Mouse (Mus musculus): ENCODE data around the gene Gpatch2.

The Gpatch2 gene

GRCm38 (mm10) chr1:187232196-187232955 is 17.1 kb downstream of the Gpatch2 start:
- DNase-seq (ENCODE audit: low read depth, low spot score), result no peak
- no peaks in the 10 kb centered on the region for H3K27me3 ChIP-seq (ENCODE audit: control insufficient read depth, insufficient read depth, low read length, poor library complexity, severe bottlenecking)
- peaks cover 1% of the 10 kb centered on the region; the same call in 1 of the 2 replicates for H3K36me3 ChIP-seq (ENCODE audit: control insufficient read depth, insufficient read depth, low read length, poor library complexity, severe bottlenecking)

- Histone ChIP-seq H3K36me3 (ENCODE audit: control insufficient read depth, insufficient read depth, low read length, poor library complexity, severe bottlenecking) (peaks cover 1% of the 10 kb centered on the region; the same call in 1 of the 2 replicates), H3K27me3 (ENCODE audit: control insufficient read depth, insufficient read depth, low read length, poor library complexity, severe bottlenecking) (no peaks in the 10 kb centered on the region)
- DNase-seq (ENCODE audit: low read depth, low spot score), result no peak
These were observed 17.8 kb downstream of the Gpatch2 start for GRCm38 (mm10) chr1:187232996-187233615.

- DNase-seq (ENCODE audit: low read depth, low spot score), result no peak
- no peaks in the 10 kb centered on the region for H3K27me3 ChIP-seq (ENCODE audit: control insufficient read depth, insufficient read depth, low read length, poor library complexity, severe bottlenecking)
- peaks cover 1% of the 10 kb centered on the region; the same call in 1 of the 2 replicates for H3K36me3 ChIP-seq (ENCODE audit: control insufficient read depth, insufficient read depth, low read length, poor library complexity, severe bottlenecking)
These were observed 19.9 kb downstream of the Gpatch2 start for GRCm38 (mm10) chr1:187235161-187235560.

GRCm38 (mm10) chr1:187236296-187236695 is 21.0 kb downstream of the Gpatch2 start:
- no peaks in the 10 kb centered on the region for H3K27me3 ChIP-seq (ENCODE audit: control insufficient read depth, insufficient read depth, low read length, poor library complexity, severe bottlenecking)
- DNase-seq (ENCODE audit: low read depth, low spot score), result no peak
- H3K36me3 ChIP-seq (ENCODE audit: control insufficient read depth, insufficient read depth, low read length, poor library complexity, severe bottlenecking), result no peaks in the 10 kb centered on the region; the same call in 1 of the 2 replicates

GRCm38 (mm10) chr1:187238061-187238460 is 22.8 kb downstream of the Gpatch2 start:
- no peak for DNase-seq (ENCODE audit: low read depth, low spot score)
- Histone ChIP-seq H3K36me3 (ENCODE audit: control insufficient read depth, insufficient read depth, low read length, poor library complexity, severe bottlenecking) (no peaks in the 10 kb centered on the region), H3K27me3 (ENCODE audit: control insufficient read depth, insufficient read depth, low read length, poor library complexity, severe bottlenecking) (no peaks in the 10 kb centered on the region)

GRCm38 (mm10) chr1:187240304-187240703 is 25.0 kb downstream of the Gpatch2 start:
- Histone ChIP-seq H3K27me3 (ENCODE audit: control insufficient read depth, insufficient read depth, low read length, poor library complexity, severe bottlenecking) (no peaks in the 10 kb centered on the region), H3K36me3 (ENCODE audit: control insufficient read depth, insufficient read depth, low read length, poor library complexity, severe bottlenecking) (no peaks in the 10 kb centered on the region)
- no peak for DNase-seq (ENCODE audit: low read depth, low spot score)

- H3K36me3 ChIP-seq (ENCODE audit: control insufficient read depth, insufficient read depth, low read length, poor library complexity, severe bottlenecking), result no peaks in the 10 kb centered on the region
- H3K27me3 ChIP-seq (ENCODE audit: control insufficient read depth, insufficient read depth, low read length, poor library complexity, severe bottlenecking), result no peaks in the 10 kb centered on the region
- no peak for DNase-seq (ENCODE audit: low read depth, low spot score)
These were observed 26.0 kb downstream of the Gpatch2 start for GRCm38 (mm10) chr1:187241329-187241728.

GRCm38 (mm10) chr1:187244734-187245133 is 29.4 kb downstream of the Gpatch2 start:
- H3K27me3 ChIP-seq (ENCODE audit: control insufficient read depth, insufficient read depth, low read length, poor library complexity, severe bottlenecking), result no peaks in the 10 kb centered on the region
- no peak for DNase-seq (ENCODE audit: low read depth, low spot score)
- H3K36me3 ChIP-seq (ENCODE audit: control insufficient read depth, insufficient read depth, low read length, poor library complexity, severe bottlenecking), result 0 out of 2 replicates have a peak, but pooled peaks cover 1% of the 10 kb centered on the region

- H3K27me3 ChIP-seq (ENCODE audit: control insufficient read depth, insufficient read depth, low read length, poor library complexity, severe bottlenecking), result no peaks in the 10 kb centered on the region
- no peak for DNase-seq (ENCODE audit: low read depth, low spot score)
- H3K36me3 ChIP-seq (ENCODE audit: control insufficient read depth, insufficient read depth, low read length, poor library complexity, severe bottlenecking), result 0 out of 2 replicates have a peak, but pooled peaks cover 2% of the 10 kb centered on the region
These were observed 35.5 kb downstream of the Gpatch2 start for GRCm38 (mm10) chr1:187250741-187251262.

- Histone ChIP-seq H3K36me3 (ENCODE audit: control insufficient read depth, insufficient read depth, low read length, poor library complexity, severe bottlenecking) (0 out of 2 replicates have a peak, but pooled peaks cover 1% of the 10 kb centered on the region), H3K27me3 (ENCODE audit: control insufficient read depth, insufficient read depth, low read length, poor library complexity, severe bottlenecking) (no peaks in the 10 kb centered on the region)
- DNase-seq (ENCODE audit: low read depth, low spot score), result no peak
These were observed 43.4 kb downstream of the Gpatch2 start for GRCm38 (mm10) chr1:187258756-187259155.

GRCm38 (mm10) chr1:187267601-187268000 is 52.3 kb downstream of the Gpatch2 start:
- Histone ChIP-seq H3K36me3 (ENCODE audit: control insufficient read depth, insufficient read depth, low read length, poor library complexity, severe bottlenecking) (0 out of 2 replicates have a peak, but pooled peaks cover 1% of the 10 kb centered on the region), H3K27me3 (ENCODE audit: control insufficient read depth, insufficient read depth, low read length, poor library complexity, severe bottlenecking) (no peaks in the 10 kb centered on the region)
- no peak for DNase-seq (ENCODE audit: low read depth, low spot score)

- no peaks in the 10 kb centered on the region for H3K27me3 ChIP-seq (ENCODE audit: control insufficient read depth, insufficient read depth, low read length, poor library complexity, severe bottlenecking)
- no peaks in the 10 kb centered on the region for H3K36me3 ChIP-seq (ENCODE audit: control insufficient read depth, insufficient read depth, low read length, poor library complexity, severe bottlenecking)
- no peak for DNase-seq (ENCODE audit: low read depth, low spot score)
These were observed 55.3 kb downstream of the Gpatch2 start for GRCm38 (mm10) chr1:187270318-187271247.

GRCm38 (mm10) chr1:187277324-187277723 is 62.0 kb downstream of the Gpatch2 start:
- H3K36me3 ChIP-seq (ENCODE audit: control insufficient read depth, insufficient read depth, low read length, poor library complexity, severe bottlenecking), result no peaks in the 10 kb centered on the region
- DNase-seq (ENCODE audit: low read depth, low spot score), result no peak
- no peaks in the 10 kb centered on the region for H3K27me3 ChIP-seq (ENCODE audit: control insufficient read depth, insufficient read depth, low read length, poor library complexity, severe bottlenecking)

GRCm38 (mm10) chr1:187278472-187278871 is 63.2 kb downstream of the Gpatch2 start:
- DNase-seq (ENCODE audit: low read depth, low spot score), result no peak
- no peaks in the 10 kb centered on the region for H3K36me3 ChIP-seq (ENCODE audit: control insufficient read depth, insufficient read depth, low read length, poor library complexity, severe bottlenecking)
- no peaks in the 10 kb centered on the region for H3K27me3 ChIP-seq (ENCODE audit: control insufficient read depth, insufficient read depth, low read length, poor library complexity, severe bottlenecking)

Measured in splenic B cell, adult 2 months (primary cell).